Mouse (Mus musculus): ENCODE data around the gene Rbms1. TPM values are rescaled to one million over a fixed set of nuclear protein-coding genes. Genes with fewer than 3 reads are reported as not detected.

Rbms1 gene
- total RNA-seq (2017), result 91.2 to 110 TPM (median 106 TPM) in 3 replicates

GRCm38 (mm10) chr2:60962671-60963421 lies at the start of gene Rbms1:
Rbms1 (minus strand) TSS chr2:60963192.
- no peak for ATAC-seq (replicated peaks; ENCODE audit: insufficient number of reproducible peaks, low FRiP score, low TSS enrichment, poor library complexity, severe bottlenecking)

DNA sequence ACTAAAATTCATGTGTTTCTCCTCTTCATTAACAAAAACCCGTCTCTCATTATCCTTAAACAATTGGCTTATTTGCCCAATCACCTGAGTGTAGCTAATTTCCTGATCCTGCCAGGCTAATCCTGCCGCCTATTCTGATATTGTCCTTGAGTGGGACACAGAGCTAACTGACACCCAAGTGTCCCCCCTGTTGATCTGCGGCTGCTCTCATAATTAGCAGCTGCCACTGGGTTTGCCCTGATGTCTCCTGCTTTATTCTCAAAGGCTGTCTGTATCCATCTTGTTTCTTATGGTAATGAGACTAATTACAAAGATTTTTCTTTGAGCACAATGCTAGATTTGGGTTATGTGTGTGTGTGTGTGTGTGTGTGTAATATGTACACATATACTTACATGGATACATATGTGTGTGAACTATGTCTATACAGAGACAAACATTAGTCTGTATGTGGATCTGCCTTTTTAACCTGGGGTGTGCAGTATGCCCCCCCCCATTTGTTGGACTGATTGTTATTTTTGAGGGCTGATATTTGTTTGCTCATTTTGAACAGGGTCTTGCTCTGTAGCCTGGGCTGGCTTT lies 49.3 kb upstream of the Rbms1 start:
- ATAC-seq (replicated peaks; ENCODE audit: insufficient number of reproducible peaks, low FRiP score, low TSS enrichment, poor library complexity, severe bottlenecking), result no peak

GRCm38 (mm10) chr2:60986286-60986685 lies 23.3 kb upstream of the Rbms1 start:
- ATAC-seq (replicated peaks; ENCODE audit: insufficient number of reproducible peaks, low FRiP score, low TSS enrichment, poor library complexity, severe bottlenecking), result no peak

DNA sequence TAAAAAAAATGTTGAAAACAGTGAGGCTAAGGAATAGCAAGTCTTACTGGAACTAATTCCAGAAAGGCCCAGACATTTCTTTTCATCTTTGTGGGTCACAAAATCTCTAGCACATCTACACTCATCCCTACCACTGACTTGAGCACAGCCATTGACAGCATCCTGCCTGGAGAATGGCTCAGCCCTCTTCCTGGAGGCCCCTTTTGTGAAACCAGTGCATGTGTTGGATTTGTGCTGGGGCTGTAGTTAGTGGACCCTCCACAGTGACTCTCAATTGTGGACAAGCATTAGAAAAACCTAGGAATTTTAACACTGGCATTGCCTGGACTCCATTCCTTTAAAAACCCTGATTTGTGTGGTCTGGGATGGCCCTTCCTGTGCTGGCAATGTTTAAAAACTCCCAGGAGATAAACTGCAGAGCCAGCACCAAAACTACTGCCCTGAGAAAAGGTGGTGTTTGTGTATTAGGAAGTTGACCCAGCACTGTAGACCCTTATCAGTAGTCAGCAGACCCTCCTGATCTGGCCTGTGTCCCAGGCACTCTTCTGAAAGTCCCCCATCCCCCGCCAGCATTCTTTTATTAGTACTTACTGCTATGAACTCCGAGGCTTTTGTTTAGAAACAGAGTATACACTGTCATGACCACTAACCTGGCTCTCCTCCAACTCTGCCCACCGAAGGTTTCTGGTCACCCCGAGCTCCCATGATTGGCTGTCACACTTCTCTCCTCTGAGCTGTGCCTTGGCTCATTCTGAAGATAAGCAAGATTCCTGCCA lies 15.7 kb upstream of the Rbms1 start:
- no peak for ATAC-seq (replicated peaks; ENCODE audit: insufficient number of reproducible peaks, low FRiP score, low TSS enrichment, poor library complexity, severe bottlenecking)

- no peak for ATAC-seq (replicated peaks; ENCODE audit: insufficient number of reproducible peaks, low FRiP score, low TSS enrichment, poor library complexity, severe bottlenecking)
Observed at GRCm38 (mm10) chr2:60972189-60972814, 9.3 kb upstream of the Rbms1 start.

- no peak for ATAC-seq (replicated peaks; ENCODE audit: insufficient number of reproducible peaks, low FRiP score, low TSS enrichment, poor library complexity, severe bottlenecking)
Observed at GRCm38 (mm10) chr2:60963616-60964015, 624 bp upstream of the Rbms1 start.

GRCm38 (mm10) chr2:60962001-60962670 lies 856 bp downstream of the Rbms1 start:
- ATAC-seq (replicated peaks; ENCODE audit: insufficient number of reproducible peaks, low FRiP score, low TSS enrichment, poor library complexity, severe bottlenecking), result no peak

- no peak for ATAC-seq (replicated peaks; ENCODE audit: insufficient number of reproducible peaks, low FRiP score, low TSS enrichment, poor library complexity, severe bottlenecking)
Observed at GRCm38 (mm10) chr2:60961281-60961680, 1.7 kb downstream of the Rbms1 start.

DNA sequence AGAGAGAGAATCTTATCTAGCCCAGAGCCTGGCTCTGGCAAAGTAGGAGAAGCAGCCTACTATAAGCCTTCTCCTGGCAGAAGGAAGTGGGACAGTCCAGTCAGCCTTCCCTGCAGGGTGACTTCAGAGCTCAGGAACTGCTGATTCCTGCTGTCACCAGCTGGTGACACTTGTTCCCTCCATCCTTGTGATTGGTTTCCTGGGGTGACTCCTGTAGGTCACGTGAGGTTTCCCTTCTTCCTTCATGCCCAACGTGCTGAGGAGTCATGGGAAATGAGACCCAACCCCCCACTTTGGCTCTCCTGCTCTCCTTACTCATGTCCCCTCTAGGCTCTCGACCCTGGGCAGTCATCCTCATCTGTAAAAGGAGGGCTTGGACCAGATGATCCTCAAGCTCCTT lies 14.8 kb downstream of the Rbms1 start:
- ATAC-seq (replicated peaks; ENCODE audit: insufficient number of reproducible peaks, low FRiP score, low TSS enrichment, poor library complexity, severe bottlenecking), result no peak

GRCm38 (mm10) chr2:60947817-60948216 lies 15.2 kb downstream of the Rbms1 start:
- ATAC-seq (replicated peaks; ENCODE audit: insufficient number of reproducible peaks, low FRiP score, low TSS enrichment, poor library complexity, severe bottlenecking), result no peak

DNA sequence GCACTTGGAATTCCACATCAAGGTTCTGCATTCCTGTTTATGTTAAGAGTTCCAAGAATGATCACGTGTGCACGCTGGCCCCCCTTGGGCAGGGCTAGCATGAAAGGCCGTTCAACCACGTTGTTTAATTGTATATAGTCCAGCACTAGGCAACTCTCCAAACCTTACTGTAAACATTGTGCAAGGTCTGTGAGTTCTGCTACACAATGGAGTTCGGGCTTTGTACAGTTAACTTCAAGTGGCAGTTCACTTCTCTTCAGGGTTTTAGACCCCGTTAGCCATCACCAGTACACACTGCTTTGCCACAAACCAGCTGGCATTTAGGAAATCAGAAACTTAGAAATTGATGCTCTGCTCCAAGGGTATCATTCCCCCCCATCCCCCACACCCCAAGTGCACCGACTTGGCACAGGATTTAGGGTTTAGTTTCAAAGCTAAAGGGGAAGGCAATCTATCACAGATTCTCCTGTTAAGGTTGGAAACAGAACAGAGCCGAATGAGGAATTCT lies 22.5 kb downstream of the Rbms1 start:
- no peak for ATAC-seq (replicated peaks; ENCODE audit: insufficient number of reproducible peaks, low FRiP score, low TSS enrichment, poor library complexity, severe bottlenecking)

- no peak for ATAC-seq (replicated peaks; ENCODE audit: insufficient number of reproducible peaks, low FRiP score, low TSS enrichment, poor library complexity, severe bottlenecking)
Observed at GRCm38 (mm10) chr2:60939957-60940356, 23.0 kb downstream of the Rbms1 start.

- ATAC-seq (replicated peaks; ENCODE audit: insufficient number of reproducible peaks, low FRiP score, low TSS enrichment, poor library complexity, severe bottlenecking), result no peak
Observed at GRCm38 (mm10) chr2:60936910-60937309, 26.1 kb downstream of the Rbms1 start.

DNA sequence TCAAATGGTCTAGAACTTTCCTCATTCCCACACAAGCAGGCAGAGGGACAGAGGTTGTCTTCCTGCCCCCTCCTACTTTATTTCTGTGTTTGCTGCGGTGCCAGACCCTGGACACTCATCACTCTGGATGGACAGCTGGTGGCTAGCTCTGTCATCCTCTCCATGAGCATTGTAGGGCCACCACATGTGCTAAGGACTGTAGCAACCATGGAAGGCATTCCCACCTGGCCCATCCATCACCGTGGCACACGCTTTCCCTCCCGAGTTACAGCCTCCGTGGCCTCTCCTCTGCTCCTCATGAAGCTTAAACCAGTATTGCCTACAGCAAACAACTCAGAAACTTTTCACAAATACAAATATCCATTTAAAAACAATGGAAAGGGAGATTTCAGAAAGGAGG lies 34.0 kb downstream of the Rbms1 start:
- no peak for ATAC-seq (replicated peaks; ENCODE audit: insufficient number of reproducible peaks, low FRiP score, low TSS enrichment, poor library complexity, severe bottlenecking)

- no peak; the same call in 1 of the 2 replicates for ATAC-seq (replicated peaks; ENCODE audit: insufficient number of reproducible peaks, low FRiP score, low TSS enrichment, poor library complexity, severe bottlenecking)
Observed at GRCm38 (mm10) chr2:60927906-60928775, 34.9 kb downstream of the Rbms1 start.

DNA sequence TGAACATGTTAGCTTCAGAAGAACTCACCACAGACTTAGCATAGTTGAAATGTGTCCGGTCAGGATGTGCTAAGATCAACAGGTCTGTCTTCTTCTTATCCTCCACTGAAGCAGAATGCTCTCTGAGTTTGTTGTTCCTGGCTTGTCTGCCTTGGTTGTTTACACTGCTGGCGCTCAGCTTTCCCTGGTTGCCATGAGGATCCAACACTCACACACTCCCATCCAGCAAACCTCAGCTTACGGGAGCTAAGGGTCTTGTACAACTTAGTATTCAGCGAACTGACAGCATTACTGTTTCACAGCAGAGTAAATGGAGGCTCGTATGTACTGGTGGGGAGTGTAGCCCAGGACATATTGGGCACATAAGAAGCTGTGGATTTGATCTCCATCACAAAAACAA lies 37.9 kb downstream of the Rbms1 start:
- no peak for ATAC-seq (replicated peaks; ENCODE audit: insufficient number of reproducible peaks, low FRiP score, low TSS enrichment, poor library complexity, severe bottlenecking)

- no peak for ATAC-seq (replicated peaks; ENCODE audit: insufficient number of reproducible peaks, low FRiP score, low TSS enrichment, poor library complexity, severe bottlenecking)
Observed at GRCm38 (mm10) chr2:60923756-60924544, 39.0 kb downstream of the Rbms1 start.
